Mouse (Mus musculus) inflammation-experienced regulatory T-cells, adult 6 months (primary cell): ENCODE measurements at regions not wholly inside any gene's neighbourhood (a gene's known extent, or its start where the extent isn't known, plus 50 kb on each side); places are given as distances from the start of the nearest gene placed in this dataset.

Source experiments
- ATAC-seq: one replicate; pipeline ENCODE4 v1.8.0; 2017

GRCm38 (mm10) chr13:119140436-119140835, 288.0 kb upstream of the Paip1 start:
- no peak for ATAC-seq

GRCm38 (mm10) chr13:119143351-119143750, 285.1 kb upstream of the Paip1 start:
- ATAC-seq = no peak

- no peak for ATAC-seq
These were observed 282.7 kb upstream of the Paip1 start for GRCm38 (mm10) chr13:119145713-119146112.

GRCm38 (mm10) chr13:119147701-119148100, 280.7 kb upstream of the Paip1 start:
- ATAC-seq = no peak

DNA sequence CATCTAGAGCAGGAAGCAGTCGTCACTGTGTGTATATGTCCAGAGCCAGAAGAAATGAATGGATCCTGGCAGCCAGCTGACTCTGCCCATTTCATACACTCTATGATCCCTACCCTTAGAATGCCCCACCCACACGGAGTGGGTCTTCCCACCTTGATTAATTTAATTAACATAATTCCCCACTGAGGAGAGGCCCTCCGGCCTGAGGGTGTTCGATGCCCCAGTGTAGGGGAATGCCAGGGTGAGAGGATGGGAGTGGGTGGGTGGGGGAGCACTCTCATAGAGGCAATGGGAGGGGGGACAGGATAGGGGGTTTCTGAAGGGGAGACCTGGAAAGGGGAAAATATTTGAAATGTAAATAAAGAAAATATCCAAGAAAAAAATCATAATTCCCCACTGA, 279.3 kb upstream of the Paip1 start:
- no peak for ATAC-seq

GRCm38 (mm10) chr13:119150847-119151548, 277.4 kb upstream of the Paip1 start:
- no peak for ATAC-seq

DNA sequence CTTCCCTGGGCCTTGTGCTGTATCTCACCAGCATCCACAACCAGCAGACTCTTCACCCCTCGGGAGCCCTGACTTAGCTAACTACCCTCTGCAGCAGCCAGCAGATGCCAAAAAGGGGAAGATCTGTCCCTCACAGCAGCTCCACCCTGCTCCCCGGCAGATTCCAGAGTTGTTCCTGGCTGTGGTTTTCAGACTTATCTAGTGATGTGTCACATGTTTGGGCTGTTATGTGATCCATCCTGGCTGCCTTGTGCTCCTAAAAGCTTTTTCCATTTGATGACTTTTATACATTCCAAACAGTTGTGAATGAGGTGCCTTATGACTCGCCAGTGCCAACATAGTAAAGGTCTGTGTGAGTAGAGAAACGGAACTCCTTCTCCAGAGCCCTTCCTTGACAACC, 250.6 kb upstream of the Paip1 start:
- no peak for ATAC-seq

DNA sequence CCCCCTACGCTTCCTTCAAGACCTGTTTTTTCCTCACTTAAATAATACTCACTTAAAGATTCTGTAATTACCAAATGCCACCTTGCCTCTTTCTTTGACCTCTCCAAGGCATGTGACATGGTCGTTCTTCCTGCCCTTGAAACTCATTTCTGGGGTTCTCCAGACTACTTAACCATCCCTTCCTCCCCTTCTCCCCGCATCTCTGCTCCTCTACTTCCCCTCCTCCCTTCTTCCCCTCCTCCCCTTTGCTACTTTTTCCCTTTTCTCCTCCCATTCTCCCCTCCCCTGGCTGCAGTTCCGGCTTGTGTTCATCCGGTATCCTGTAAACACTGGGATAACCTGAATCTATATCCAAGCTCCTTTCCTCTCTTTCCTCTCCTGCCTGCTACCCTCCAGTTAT, 250.2 kb upstream of the Paip1 start:
- ATAC-seq = no peak

DNA sequence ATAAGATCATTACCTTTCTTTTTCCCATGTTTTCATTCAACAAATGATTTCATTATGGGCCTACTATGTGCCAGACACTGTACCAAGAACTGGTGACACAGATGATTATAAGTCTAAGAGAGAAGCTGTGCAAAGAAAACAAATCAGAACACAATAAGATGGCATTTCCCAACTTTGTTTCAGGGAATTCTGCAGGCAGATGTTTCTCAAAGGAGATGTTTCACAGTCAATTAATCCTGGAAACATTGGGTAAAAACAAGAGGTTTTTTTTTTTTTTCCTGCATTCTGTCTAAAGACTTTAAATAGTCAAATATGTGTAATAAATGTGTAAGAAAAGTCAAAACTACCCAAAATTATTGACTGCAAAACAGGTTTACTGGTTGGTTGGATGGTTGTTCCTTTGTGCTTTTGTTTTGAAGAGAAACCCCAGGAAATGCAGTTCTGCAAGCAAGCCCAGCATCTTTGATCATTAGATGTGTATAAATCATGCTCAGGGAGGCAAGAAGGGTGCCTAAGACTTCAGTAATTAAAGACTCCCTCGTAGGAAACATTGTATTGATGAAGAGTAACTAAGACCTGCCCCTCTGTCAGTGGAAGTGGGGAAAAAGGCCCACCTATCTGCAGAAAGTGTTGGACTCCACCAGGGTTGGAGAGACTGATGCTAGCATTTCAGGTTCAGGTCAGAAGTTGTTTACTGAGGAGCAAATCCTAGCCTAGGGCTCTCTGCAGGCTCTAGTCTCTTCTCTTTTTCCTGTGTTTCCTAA, 249.1 kb upstream of the Paip1 start:
- no peak for ATAC-seq

DNA sequence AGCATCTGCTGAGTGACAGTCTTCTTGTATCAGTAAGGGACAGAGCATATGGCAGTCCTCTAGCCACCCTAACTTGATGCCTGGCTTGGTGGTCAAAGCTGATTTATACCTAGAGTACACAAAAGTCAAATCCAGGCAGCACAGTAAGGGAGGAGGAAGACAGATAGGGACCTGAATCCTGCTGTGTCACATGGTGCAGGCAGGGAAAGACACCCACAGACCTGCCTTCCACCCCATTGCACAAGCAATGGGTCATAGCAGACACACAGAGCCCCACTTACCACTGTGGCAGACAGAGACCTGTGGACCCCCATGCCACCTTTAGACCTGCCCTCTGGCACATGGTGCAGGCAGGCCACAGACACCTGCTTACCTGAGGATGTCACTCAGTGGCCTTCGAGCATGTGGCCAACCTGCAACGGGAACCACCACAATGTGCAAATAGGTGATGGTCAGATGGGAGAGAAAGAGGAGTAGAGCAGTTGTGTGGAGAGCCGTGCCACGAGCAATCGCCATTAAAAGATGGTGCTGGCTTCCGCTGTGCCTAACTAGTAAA, 244.0 kb upstream of the Paip1 start:
- no peak for ATAC-seq

DNA sequence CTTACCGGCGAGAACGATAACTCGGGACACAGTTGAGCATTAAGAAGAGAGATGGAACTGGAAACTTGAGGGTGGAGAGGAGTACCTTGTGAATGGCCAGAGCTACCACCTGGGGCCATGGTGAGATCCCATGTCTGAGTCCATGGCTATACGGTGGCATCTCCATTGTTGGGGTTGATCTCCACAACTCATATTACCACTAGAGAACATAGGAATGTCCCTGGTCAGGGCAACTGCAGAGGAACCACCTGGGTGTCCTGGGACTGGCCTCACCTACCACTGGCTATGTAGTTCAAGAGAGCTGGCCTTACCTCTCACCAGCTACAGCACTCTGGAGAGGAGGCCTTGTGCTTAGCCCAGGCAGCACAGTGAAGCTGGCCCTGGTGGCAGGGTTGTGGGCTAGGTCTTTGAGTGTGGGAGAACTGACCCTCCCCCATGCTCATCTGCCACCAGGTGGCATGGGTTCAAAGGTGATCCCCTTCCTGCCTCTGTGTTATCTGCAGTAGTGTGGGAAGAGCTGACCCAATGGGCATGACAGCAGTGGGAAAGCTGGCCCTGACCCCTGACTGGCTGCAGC, 242.7 kb upstream of the Paip1 start:
- ATAC-seq = no peak

DNA sequence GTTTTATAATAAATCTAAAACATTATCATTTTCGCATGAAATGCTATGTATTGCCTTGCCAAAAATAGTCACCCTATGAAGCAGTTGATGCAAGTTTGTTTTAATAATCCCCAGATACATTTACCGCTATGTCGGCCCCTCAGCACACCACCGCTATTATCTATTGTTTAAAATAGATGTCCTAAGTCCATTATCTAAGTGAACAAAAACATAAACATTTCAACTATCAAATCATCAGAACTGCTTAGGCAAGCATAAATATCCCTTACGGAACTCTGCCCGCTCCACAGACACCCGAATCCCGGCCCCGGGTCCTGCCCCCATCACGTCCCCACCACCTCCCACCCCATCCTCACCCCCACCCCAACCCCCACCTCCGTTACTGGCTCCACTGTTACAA, 196.8 kb upstream of the Paip1 start:
- no peak for ATAC-seq

DNA sequence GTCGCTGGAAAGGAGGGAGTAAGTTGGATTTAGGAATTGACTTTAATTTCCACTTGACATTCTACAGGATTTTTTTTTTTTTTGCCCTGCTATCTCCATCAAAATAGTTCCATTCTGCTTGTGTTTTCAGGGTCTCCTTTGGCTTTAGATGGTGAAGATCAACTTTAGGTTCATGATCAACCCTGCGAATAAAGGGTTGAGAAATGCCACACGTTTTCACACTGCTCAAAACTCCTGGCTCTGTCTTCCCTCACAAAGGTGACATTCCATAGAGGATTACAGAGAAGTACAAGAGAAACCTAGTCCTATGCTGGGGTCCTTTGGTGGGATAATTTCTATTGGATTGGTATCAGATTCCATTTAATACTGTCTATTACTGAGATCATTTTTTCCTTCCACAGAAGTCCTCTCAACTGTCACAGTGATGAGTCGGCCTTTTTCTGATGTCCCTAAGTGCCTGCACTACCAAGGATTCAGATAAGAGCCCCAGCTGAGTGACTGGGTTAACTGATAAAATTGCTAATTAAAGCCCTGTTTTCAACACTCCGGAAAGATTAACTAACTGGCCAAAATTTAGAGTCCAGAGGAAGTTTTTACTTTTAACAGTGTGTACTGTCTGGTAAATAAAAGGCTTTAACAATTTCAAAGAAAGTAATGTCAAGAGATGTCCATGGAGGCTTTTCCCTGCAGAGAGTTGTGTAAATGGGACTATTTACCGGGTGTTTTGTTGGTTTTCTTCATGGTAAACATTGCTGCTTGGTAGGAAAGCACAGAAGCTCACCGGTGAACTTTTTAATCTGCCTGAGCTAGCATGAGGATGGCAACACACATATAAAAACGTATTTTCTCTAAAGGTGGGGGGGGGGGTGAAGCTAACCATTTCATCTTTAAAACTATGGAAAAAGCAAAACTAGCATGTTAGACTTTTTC, 196.0 kb upstream of the Paip1 start:
- ATAC-seq = no peak

DNA sequence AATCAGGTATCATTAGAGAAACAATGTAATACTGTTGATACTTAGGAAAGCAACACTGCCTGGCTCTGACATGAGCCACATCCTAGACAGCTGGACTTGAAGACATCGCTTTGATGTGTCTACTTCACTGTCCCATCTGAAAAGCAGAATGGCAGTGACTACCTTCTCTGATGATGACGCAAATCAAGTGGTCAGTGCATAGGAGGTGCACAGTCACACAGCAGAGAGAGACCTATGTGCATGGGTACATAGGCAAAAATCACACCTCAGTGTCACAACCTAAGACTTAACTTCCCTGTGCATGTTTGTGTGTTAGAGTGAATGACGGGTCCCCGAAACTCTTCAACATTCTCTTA, 195.4 kb upstream of the Paip1 start:
- ATAC-seq = no peak

GRCm38 (mm10) chr13:119233869-119234268, 194.5 kb upstream of the Paip1 start:
- no peak for ATAC-seq

- no peak for ATAC-seq
These were observed 186.0 kb upstream of the Paip1 start for GRCm38 (mm10) chr13:119242358-119242757.

DNA sequence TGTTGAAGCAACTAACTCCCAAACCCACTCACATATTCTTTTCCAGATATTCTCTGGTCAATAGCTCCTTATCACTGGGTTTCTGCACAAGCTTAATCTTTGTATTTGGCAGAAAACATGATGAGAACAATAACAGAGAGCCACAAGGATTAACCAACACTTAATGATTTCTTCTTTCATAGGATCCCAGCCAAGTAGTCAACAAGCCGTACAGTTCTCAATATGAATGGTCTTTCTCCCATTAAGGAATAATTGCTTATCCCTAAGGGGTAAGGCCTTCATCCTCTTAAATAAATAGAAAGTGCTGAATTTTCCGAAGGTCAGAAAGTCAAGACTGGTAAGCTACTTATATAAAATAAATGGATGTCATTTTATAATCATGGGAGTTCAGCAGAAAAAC, 181.3 kb upstream of the Paip1 start:
- no peak for ATAC-seq

- no peak for ATAC-seq
These were observed 176.4 kb upstream of the Paip1 start for GRCm38 (mm10) chr13:119252006-119252405.

GRCm38 (mm10) chr13:119256350-119256749, 172.1 kb upstream of the Paip1 start:
- no peak for ATAC-seq

GRCm38 (mm10) chr13:119258515-119258914, 169.9 kb upstream of the Paip1 start:
- ATAC-seq = no peak

DNA sequence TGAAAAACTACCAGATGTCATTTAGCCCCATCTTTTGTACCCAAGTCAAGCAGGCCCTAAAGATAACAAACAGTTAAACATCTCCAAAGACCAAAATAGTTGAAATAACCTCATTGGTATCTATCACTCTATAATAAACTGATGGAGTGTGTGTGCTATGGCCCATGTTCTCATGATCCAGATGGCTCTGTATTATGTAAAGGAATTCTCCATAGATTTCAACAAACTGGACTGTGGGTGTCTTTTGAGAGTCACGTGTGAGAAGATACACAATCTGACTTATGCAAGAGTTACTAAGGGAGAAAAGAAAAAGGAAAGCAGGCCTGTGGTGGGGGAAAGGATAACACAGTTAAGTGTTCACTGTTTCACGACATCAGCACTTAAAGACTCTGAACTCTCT, 164.8 kb upstream of the Paip1 start:
- no peak for ATAC-seq

DNA sequence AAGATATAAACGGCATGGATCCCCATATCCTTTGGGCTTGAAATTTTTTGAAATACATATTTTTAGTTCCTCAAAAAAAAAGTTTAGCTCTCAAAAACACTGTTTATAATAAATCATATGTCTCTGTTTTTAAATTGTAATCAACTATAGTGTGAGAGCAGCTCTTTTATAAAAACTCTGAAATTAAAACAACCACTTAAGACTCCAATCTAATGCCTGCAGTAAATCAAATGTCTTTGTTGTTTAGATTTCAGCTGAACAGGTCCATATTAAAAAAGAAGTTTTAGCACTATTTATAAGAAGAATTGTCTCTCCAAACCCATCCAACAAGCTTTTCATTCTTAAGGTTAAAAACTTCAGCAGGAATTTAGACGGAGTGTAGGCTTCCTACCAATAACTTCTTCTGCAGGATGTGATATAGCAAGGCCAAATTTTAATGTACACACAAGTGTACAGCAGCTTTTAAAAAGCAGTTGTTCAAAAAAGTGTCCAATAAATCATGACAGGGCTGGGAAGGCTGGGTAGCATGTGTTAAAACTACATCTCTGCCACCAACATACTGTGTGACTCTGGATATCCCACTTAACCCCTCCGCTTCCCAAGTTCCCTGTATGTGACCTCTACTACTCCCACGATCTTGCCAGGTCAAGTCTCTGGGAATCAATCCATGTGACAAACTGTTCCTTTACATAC, 160.6 kb upstream of the Paip1 start:
- ATAC-seq = no peak
